Mouse (Mus musculus) left cerebral cortex, postnatal 36 days (tissue): ENCODE measurements around the gene Cyp26a1. TPM values are rescaled to one million over a fixed set of nuclear protein-coding genes. Genes with fewer than 3 reads are reported as not detected.
A peak's percentile ranks its signal among the peaks of the same experiment; 100 is the strongest.

Experiments
- DNase-seq, 2 experiments: peaks; one replicate each; pipeline ENCODE4 v3.0.0; 2021 to 2022; ENCODE audit warnings: low spot score in 2 of 2, mixed read lengths in 1 of 2
- intact Hi-C: fragments of 180-260 bp; cut with DNase I; formaldehyde crosslinking; loops from one replicate; pipeline ENCODE4 v1.15.1; 2025
- total RNA-seq, 2 experiments: library from RNA; stranded (reverse); gene quantifications; 2 replicates each; pipeline ENCODE4 v1.2.3; 2021

The Cyp26a1 gene
- total RNA-seq, 2 experiments from 2014 or later, result not detected

DNA sequence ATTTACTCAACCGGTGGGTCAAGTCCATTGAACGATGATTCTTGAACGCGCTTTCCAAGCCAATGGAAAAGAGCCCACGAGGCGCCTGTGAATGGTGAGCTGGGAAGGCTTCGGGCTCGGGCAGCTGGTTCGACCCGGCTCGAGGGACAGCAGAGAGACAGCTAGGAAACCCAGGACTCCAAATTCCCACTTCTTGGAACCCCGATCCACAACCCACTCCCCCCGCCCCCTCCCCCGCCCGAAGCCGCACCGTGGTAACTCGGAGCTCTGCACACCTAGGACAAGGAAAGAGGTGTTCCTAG lies 312 bp upstream of the Cyp26a1 start:
- DNase-seq, result no peak
- intact Hi-C loops, result no loop called here

DNA sequence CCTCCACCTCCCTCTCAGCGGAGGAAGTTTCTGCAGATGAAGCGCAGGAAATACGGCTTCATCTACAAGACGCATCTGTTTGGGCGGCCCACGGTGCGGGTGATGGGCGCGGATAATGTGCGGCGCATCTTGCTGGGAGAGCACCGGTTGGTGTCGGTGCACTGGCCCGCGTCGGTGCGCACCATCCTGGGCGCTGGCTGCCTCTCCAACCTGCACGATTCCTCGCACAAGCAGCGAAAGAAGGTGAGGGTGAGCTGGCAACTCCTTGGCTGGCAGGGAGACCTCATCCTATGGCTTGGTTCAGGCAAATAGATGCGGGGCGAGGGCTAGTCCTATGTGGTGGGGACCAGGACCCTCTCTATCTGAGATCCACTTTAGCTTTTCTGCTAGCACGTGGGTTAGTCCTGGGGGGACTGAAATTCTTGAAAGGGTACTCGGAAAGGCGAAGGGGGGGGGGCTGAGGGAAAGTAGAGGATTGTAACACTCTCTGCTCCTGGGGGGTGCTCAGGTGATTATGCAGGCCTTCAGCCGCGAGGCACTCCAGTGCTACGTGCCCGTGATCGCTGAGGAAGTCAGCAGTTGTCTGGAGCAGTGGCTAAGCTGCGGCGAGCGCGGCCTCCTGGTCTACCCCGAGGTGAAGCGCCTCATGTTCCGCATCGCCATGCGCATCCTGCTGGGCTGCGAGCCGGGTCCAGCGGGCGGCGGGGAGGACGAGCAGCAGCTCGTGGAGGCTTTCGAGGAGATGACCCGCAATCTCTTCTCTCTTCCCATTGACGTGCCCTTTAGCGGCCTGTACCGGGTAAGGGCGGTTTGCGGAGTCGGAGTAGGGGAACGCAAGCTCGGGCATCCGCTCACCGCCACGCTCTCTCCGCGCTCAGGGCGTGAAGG lies 919 bp downstream of the Cyp26a1 start:
- intact Hi-C loops, result no loop called here
- no peak for DNase-seq

DNA sequence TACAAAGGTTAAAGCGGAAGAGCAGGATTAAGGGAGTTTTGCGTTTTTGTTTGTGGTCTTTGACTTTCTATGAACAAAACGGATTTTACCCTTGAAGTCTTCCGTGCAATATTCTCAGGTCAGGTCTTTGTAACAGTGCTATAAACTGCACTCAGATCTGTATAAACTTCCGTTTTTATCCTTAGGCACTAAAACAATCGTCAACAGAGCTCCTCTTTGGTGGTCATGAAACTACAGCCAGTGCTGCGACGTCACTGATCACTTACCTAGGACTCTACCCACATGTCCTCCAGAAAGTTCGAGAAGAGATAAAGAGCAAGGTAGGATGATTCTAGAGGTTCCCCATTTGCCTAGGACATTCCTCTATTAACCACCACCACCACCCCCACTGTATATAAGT lies 2.1 kb downstream of the Cyp26a1 start:
- no peak for DNase-seq
- intact Hi-C loops, result loop anchor here (5.0 kb wide), 1 partner anchor 97 kb away; no protein-coding TSS in a partner anchor

GRCm38 (mm10) chr19:37702377-37703076 lies 4.9 kb downstream of the Cyp26a1 start:
- no peak for DNase-seq
- intact Hi-C loops, result loop anchor here (5.0 kb wide), 1 partner anchor 100 kb away; no protein-coding TSS in a partner anchor

DNA sequence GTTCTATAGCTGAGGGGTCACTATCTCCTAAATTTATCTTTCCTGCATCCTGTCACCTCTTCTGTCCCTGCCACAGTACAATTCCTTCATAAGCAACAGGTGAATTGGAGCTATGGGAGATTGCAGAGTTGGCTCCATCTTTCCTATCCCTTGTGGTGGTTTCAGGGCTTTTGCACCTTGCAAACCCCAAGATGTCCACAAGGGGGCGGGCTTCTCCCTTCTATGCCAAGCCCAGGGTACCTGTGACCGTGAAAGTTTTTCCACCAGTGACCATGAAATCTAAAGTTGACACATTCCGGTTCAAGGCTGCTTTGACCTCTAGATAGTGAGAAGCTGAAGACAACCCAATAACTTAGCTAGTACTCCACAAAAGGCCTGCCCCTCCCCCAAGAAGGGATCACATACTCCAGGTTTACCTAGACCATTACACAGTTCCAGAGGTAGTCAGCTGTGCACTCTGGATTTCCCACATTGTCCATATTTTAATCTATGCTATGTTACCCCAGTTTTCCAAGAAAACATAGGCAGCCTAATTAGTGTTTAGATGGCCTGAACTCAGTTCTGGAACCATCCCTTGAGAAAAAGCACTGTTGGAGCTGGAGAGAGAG lies 6.4 kb downstream of the Cyp26a1 start:
- intact Hi-C loops, result loop anchor here (2.0 to 5.0 kb wide), 3 partner anchors 102 to 231 kb away; no protein-coding TSS in a partner anchor
- DNase-seq, result peak; percentile 46 to 67

DNA sequence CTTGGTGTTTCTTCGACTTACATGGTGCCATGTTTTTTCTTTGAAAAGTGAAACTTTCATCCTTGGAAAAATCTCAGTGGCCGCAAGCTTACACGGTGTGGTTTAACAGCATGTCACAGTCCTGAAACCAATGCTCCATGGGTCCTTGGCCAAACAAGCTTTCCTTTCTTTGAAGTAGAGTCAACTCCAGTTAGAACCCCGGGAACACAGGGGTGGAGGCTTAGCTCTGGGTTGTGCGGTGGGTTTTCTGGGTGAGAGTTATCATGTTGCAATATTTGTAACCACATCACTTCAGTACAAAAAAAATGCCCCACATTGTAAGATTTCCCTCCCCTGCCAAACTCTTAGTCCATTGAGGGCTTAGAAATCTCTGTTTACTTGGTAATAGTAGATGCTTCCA lies 8.1 kb downstream of the Cyp26a1 start:
- intact Hi-C loops, result loop anchor here (2.0 kb wide), 2 partner anchors 181 to 229 kb away; no protein-coding TSS in a partner anchor
- DNase-seq, result no peak

GRCm38 (mm10) chr19:37714681-37715080 lies 17.1 kb downstream of the Cyp26a1 start:
- intact Hi-C loops, result no loop called here
- DNase-seq, result no peak

- intact Hi-C loops, result no loop called here
- DNase-seq, result no peak
Observed at GRCm38 (mm10) chr19:37715980-37716379, 18.4 kb downstream of the Cyp26a1 start.

DNA sequence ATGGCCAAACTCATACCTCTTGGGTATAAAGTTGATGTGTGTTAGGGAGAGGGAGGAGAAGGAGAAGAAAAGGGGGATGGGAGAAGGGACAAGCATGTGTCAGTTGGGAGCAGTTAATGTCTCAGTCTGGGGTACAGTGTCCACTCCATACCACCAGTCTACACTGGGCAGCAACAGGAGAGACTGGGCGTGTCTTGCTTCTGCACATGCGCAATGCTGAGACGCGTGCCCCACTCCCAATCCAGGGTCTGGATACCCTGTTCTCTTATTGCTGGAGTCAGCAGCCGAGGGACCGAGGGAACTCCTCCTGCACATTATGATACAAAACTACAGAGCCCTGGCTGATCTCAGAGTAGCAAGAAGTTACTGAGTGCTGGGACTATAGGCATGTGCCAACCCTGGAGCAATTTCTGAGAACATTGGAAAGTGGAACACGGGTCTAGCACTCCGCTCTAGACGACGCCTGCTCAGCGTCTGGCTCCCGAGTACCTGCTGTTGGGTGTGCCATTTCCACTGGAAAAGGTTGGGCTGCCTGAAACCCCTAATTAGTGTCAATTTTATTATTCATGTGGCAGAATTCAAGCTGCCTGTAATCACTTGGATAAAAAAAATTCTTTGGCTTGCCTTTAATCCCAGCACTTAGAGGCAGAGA lies 19.1 kb downstream of the Cyp26a1 start:
- no peak for DNase-seq
- intact Hi-C loops, result no loop called here

GRCm38 (mm10) chr19:37719166-37719565 lies 21.6 kb downstream of the Cyp26a1 start:
- intact Hi-C loops, result no loop called here
- DNase-seq, result no peak

GRCm38 (mm10) chr19:37724591-37724990 lies 27.0 kb downstream of the Cyp26a1 start:
- intact Hi-C loops, result no loop called here
- no peak for DNase-seq

- DNase-seq, result no peak
- intact Hi-C loops, result no loop called here
Observed at GRCm38 (mm10) chr19:37726585-37726984, 29.0 kb downstream of the Cyp26a1 start.

DNA sequence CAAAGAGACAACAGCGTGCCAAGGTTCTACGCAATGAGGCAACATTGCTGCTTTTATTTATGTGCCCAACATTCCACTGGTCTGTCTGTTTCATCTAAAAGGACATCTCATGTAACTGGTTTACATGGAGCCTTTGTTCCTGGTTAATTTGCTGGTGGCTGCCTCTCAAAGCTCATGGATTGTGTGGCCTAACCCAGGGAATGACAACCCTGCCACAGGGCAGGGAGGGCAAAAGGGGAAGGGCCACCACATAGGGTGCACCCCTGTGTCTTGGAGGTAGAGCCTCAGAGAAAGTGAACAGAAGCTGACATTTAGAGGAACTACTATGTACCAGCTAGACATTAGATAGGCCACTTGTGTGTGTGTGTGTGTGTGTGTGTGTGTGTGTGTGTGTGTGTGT lies 29.8 kb downstream of the Cyp26a1 start:
- DNase-seq, result no peak
- intact Hi-C loops, result no loop called here

- intact Hi-C loops, result no loop called here
- DNase-seq, result no peak
Observed at GRCm38 (mm10) chr19:37735426-37735825, 37.8 kb downstream of the Cyp26a1 start.

DNA sequence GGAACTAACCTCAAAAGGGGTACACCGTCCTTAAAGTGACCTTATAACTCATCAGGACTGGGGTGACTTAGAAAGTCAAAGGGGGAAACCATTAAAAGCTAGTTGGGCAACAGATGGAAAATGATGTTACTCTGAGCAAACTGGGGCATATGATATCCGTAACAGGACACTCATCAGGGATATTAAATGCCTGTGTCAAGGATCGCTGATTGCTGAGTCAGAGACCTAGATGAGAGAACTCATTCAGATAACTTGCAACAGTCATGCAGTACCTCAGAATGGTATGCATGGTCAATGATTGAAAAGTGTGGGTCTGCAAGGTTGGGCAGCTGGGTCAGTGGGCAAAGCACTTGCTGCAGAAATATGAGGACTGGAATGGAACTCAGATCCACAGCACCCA lies 41.0 kb downstream of the Cyp26a1 start:
- intact Hi-C loops, result no loop called here
- DNase-seq, result no peak

DNA sequence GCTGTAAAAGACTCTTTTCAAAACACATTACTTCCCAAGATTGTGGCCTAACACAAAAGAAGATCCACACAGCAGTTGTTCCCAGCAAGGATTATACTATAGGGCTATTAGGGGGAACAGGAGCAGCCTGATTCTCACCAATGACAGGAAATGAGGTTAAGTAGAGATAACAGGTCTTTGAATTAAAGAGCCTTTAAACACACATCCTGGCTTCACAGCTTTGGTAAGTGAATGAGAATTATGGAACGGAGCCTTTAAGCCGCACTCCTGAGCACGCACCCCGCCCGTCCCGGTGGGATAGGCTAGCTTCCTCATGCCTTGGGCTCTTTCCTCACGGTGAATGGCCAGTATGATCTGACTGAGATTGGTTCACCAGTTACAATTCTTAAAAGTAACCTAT lies 42.4 kb downstream of the Cyp26a1 start:
- intact Hi-C loops, result no loop called here
- no peak for DNase-seq
